ENCODE assay signal across 20 mouse cellular contexts in genomic region chr1:169946004-169946403, GRCm38 (mm10). TPM values are rescaled to one million over a fixed set of nuclear protein-coding genes. Genes with fewer than 3 reads are reported as not detected.
"Had no signal": no experiment of that assay in that cellular context is flagged by ENCODE, and none has a peak within 500 bp of the region (broad histone marks: within the 10 kb centered on the region; RNA-seq: fewer than 3 reads in every experiment).

No protein-coding gene starts in this region.

- H3K9me3 ChIP-seq: neural tube, embryonic 15.5 days; stomach, embryonic 15.5 days had no signal

- H3K36me3 ChIP-seq: neural tube, embryonic 15.5 days had no signal

- H3K9ac ChIP-seq: neural tube, embryonic 13.5 days; neural tube, embryonic 15.5 days; stomach, embryonic 15.5 days had no signal

- DNase-seq: retina, postnatal 1 day; right cerebral cortex, adult 18-20 months; right cerebral cortex, postnatal 14 days; right cerebral cortex, postnatal 25 days; right cerebral cortex, postnatal 4 days; spleen, adult 18-20 months; thymus, adult 18-20 months; thymus, adult 2 months; thymus, postnatal 14 days; thymus, postnatal 25 days; thymus, postnatal 36 days; thymus, postnatal 4 days had no signal

- H3K4me1 ChIP-seq: neural tube, embryonic 13.5 days; neural tube, embryonic 15.5 days; stomach, embryonic 15.5 days had no signal

- H3K27me3 ChIP-seq: neural tube, embryonic 13.5 days; neural tube, embryonic 15.5 days; stomach, embryonic 15.5 days had no signal

- H3K4me2 ChIP-seq: neural tube, embryonic 13.5 days; neural tube, embryonic 15.5 days; stomach, embryonic 15.5 days had no signal

- H3K4me3 ChIP-seq: neural tube, embryonic 13.5 days; neural tube, embryonic 15.5 days; stomach, embryonic 15.5 days had no signal

- H3K27ac ChIP-seq: neural tube, embryonic 13.5 days; neural tube, embryonic 15.5 days; stomach, embryonic 15.5 days; stomach, postnatal 0 days had no signal

RNA-seq across cellular contexts. Expression of gene Ccdc190, which starts 17.6 kb away (rescaled TPM):
- total RNA-seq: neutrophil, adult 5-6 weeks had no signal
- polyA plus RNA-seq: small intestine, adult 2 months; spleen, adult 2 months; stomach, embryonic 14.5 days had no signal
